Comparison of ENCODE assay signal across 36 mouse cellular contexts in genomic region chr2:104709786-104710337, GRCm38 (mm10). TPM values are rescaled to one million over a fixed set of nuclear protein-coding genes. Genes with fewer than 3 reads are reported as not detected.
DNase-seq lines count a peak whose midpoint lies in the region; ATAC-seq and TF ChIP-seq lines count a peak whose summit lies in the region.
"Had no signal": no experiment of that assay in that cellular context is flagged by ENCODE, and none has a peak within 500 bp of the region (broad histone marks: within the 10 kb centered on the region; RNA-seq: fewer than 3 reads in every experiment).

No protein-coding gene starts in this region.

- no peak for ATAC-seq in heart, embryonic 14.5 days (ENCODE audit: insufficient number of reproducible peaks, insufficient read depth, low FRiP score, low read depth)
- no peak for ATAC-seq in midbrain, embryonic 12.5 days (ENCODE audit: low FRiP score, low read depth)
- no peak for ATAC-seq in midbrain, postnatal 0 days (ENCODE audit: low FRiP score)
- ATAC-seq: forebrain, postnatal 0 days; intestine, embryonic 16.5 days had no signal

- H3K4me2 ChIP-seq in heart, embryonic 14.5 days (ENCODE audit: low read length): no peak overlapping the region
- H3K4me2 ChIP-seq in midbrain, embryonic 12.5 days (replicated peaks): no peak overlapping the region
- no peak overlapping the region for H3K4me2 ChIP-seq in midbrain, postnatal 0 days (ENCODE audit: low read depth, low read length, poor library complexity, severe bottlenecking)
- H3K4me2 ChIP-seq: limb, embryonic 15.5 days had no signal

- peaks cover 16% of the 10 kb centered on the region; the same call in 1 of the 2 replicates for H3K36me3 ChIP-seq in heart, embryonic 14.5 days (ENCODE audit: control insufficient read depth, insufficient read depth, low read length)
- H3K36me3 ChIP-seq in heart, embryonic 10.5 days: no peaks in the 10 kb centered on the region; the same call in 1 of the 2 replicates
- H3K36me3 ChIP-seq in midbrain, embryonic 12.5 days: peaks cover 14% of the 10 kb centered on the region
- peaks cover 7% of the 10 kb centered on the region; the same call in 1 of the 2 replicates for H3K36me3 ChIP-seq in midbrain, postnatal 0 days (ENCODE audit: insufficient read depth, low read length)
- H3K36me3 ChIP-seq in ES-E14 (ENCODE audit: control insufficient read depth, insufficient read depth, low read length, poor library complexity, severe bottlenecking): no peaks in the 10 kb centered on the region
- H3K36me3 ChIP-seq: limb, embryonic 10.5 days; limb, embryonic 15.5 days; liver, embryonic 13.5 days; stomach, embryonic 15.5 days had no signal

- peak overlapping the region; percentile 3; the same call in 1 of the 2 replicates for H3K9ac ChIP-seq in heart, embryonic 14.5 days (ENCODE audit: low read length)
- H3K9ac ChIP-seq in midbrain, embryonic 12.5 days (replicated peaks): no peak overlapping the region
- H3K9ac ChIP-seq in midbrain, postnatal 0 days (replicated peaks; ENCODE audit: low read length, poor library complexity, severe bottlenecking): no peak overlapping the region
- no peak overlapping the region for H3K9ac ChIP-seq in ES-E14 (ENCODE audit: insufficient read depth, low read depth, low read length, poor library complexity, severe bottlenecking)
- H3K9ac ChIP-seq: embryonic facial prominence, embryonic 15.5 days; forebrain, embryonic 12.5 days; forebrain, postnatal 0 days; limb, embryonic 15.5 days; liver, embryonic 13.5 days; stomach, embryonic 15.5 days had no signal

- H3K27me3 ChIP-seq in heart, embryonic 14.5 days (ENCODE audit: control insufficient read depth, insufficient read depth, low read length): no peaks in the 10 kb centered on the region
- peaks cover 8% of the 10 kb centered on the region for H3K27me3 ChIP-seq in heart, embryonic 10.5 days (ENCODE audit: insufficient read depth, poor library complexity, severe bottlenecking)
- peaks cover 7% of the 10 kb centered on the region for H3K27me3 ChIP-seq in midbrain, embryonic 12.5 days
- H3K27me3 ChIP-seq in midbrain, postnatal 0 days (ENCODE audit: insufficient read depth, low read length): no peaks in the 10 kb centered on the region
- H3K27me3 ChIP-seq: embryonic facial prominence, embryonic 15.5 days; stomach, embryonic 15.5 days had no signal

- WGBS in heart, embryonic 14.5 days: 29% methylated on average over 6 of the region's 6 CpGs
- 50% methylated on average over 6 of the region's 6 CpGs for WGBS in heart, embryonic 10.5 days
- WGBS in midbrain, embryonic 12.5 days: 75% methylated on average over 6 of the region's 6 CpGs
- WGBS in midbrain, postnatal 0 days: 60% methylated on average over 6 of the region's 6 CpGs

- DNase-seq in heart, embryonic 10.5 days (ENCODE audit: low spot score): no peak
- DNase-seq in midbrain, postnatal 0 days (ENCODE audit: low spot score): no peak
- DNase-seq in ES-E14 (ENCODE audit: low read depth, low spot score): no peak
- DNase-seq in testis, postnatal 14 days (ENCODE audit: low spot score): peak; percentile 61
- DNase-seq in left cerebral cortex, adult 8-10 months (ENCODE audit: low spot score in 2 of 2): no peak
- DNase-seq: adrenal gland, postnatal 25 days; cerebellum, adult 11-12 months; cerebellum, postnatal 10 days; forebrain, postnatal 0 days; gastrocnemius, postnatal 10 days; heart, postnatal 36 days; kidney, adult 8-10 months; layer of hippocampus, postnatal 36 days; liver, embryonic 13.5 days; lung, adult 18-20 months; lung, postnatal 14 days; right cerebral cortex, postnatal 25 days; thymus, adult 18-20 months; thymus, postnatal 25 days had no signal

- H3K4me1 ChIP-seq in heart, embryonic 14.5 days (ENCODE audit: control insufficient read depth in 2 of 2, insufficient read depth in 2 of 2, low read length in 2 of 2): peaks cover 5 to 17% of the 10 kb centered on the region in 2 experiments
- H3K4me1 ChIP-seq in heart, embryonic 10.5 days: peaks cover 14% of the 10 kb centered on the region; the same call in 1 of the 2 replicates
- H3K4me1 ChIP-seq in midbrain, embryonic 12.5 days: peaks cover 20% of the 10 kb centered on the region
- peaks cover 4% of the 10 kb centered on the region; the same call in 1 of the 2 replicates for H3K4me1 ChIP-seq in midbrain, postnatal 0 days (ENCODE audit: insufficient read depth, low read length)
- peaks cover 0 to 2% of the 10 kb centered on the region in 2 experiments; a peak in 1 of 4 replicates for H3K4me1 ChIP-seq in ES-E14 (ENCODE audit: control insufficient read depth in 2 of 2, insufficient read depth in 2 of 2, low read length in 2 of 2, poor library complexity in 1 of 2)

- in situ Hi-C loops in ES-E14 (cut with MboI; ENCODE audit: low sequenced_read_pairs in 2 of 2, unreplicated experiment in 2 of 2): no loop called here

- TF ChIP-seq CTCF in midbrain, postnatal 0 days (IDR thresholded peaks at IDR 0.05): no peak

- H3K4me3 ChIP-seq in heart, embryonic 14.5 days (ENCODE audit: control insufficient read depth in 1 of 2, insufficient read depth in 1 of 2, low read depth in 1 of 2, low read length in 2 of 2): no peak overlapping the region
- no peak overlapping the region for H3K4me3 ChIP-seq in heart, embryonic 10.5 days
- H3K4me3 ChIP-seq in midbrain, embryonic 12.5 days: no peak overlapping the region
- no peak overlapping the region for H3K4me3 ChIP-seq in midbrain, postnatal 0 days (ENCODE audit: low read depth, low read length)
- H3K4me3 ChIP-seq in ES-E14 (ENCODE audit: insufficient read depth in 1 of 2, low read depth in 1 of 2, low read length in 2 of 2, poor library complexity in 1 of 2, severe bottlenecking in 1 of 2): no peak overlapping the region
- H3K4me3 ChIP-seq: limb, embryonic 10.5 days; limb, embryonic 15.5 days; liver, embryonic 13.5 days; stomach, embryonic 15.5 days had no signal

- H3K27ac ChIP-seq in heart, embryonic 14.5 days (replicated peaks in 1 of 2; ENCODE audit: control insufficient read depth in 1 of 2, insufficient read depth in 1 of 2, low read depth in 2 of 2, low read length in 2 of 2): no peak overlapping the region; a peak in 1 of 4 replicates
- no peak overlapping the region for H3K27ac ChIP-seq in heart, embryonic 10.5 days
- 0 out of 2 replicates have a peak overlapping the region, but pooled peaks have one; percentile 15 for H3K27ac ChIP-seq in midbrain, embryonic 12.5 days (replicated peaks)
- H3K27ac ChIP-seq in midbrain, postnatal 0 days (ENCODE audit: low read depth, low read length): no peak overlapping the region
- H3K27ac ChIP-seq in ES-E14 (ENCODE audit: insufficient read depth, low read depth, low read length, poor library complexity, severe bottlenecking): no peak overlapping the region
- H3K27ac ChIP-seq: embryonic facial prominence, embryonic 15.5 days; forebrain, embryonic 12.5 days; limb, embryonic 10.5 days; limb, embryonic 15.5 days; liver, embryonic 13.5 days; stomach, embryonic 15.5 days had no signal

- no peaks in the 10 kb centered on the region for H3K9me3 ChIP-seq in heart, embryonic 14.5 days (ENCODE audit: control insufficient read depth, low read length)
- H3K9me3 ChIP-seq in heart, embryonic 10.5 days: no peaks in the 10 kb centered on the region
- H3K9me3 ChIP-seq in midbrain, embryonic 12.5 days: no peaks in the 10 kb centered on the region
- no peaks in the 10 kb centered on the region for H3K9me3 ChIP-seq in midbrain, postnatal 0 days (ENCODE audit: low read length)
- H3K9me3 ChIP-seq in ES-E14 (ENCODE audit: control insufficient read depth, insufficient read depth, low read depth, low read length): no peaks in the 10 kb centered on the region
- H3K9me3 ChIP-seq: embryonic facial prominence, embryonic 15.5 days; forebrain, embryonic 12.5 days; limb, embryonic 10.5 days; limb, embryonic 15.5 days; liver, embryonic 13.5 days; stomach, embryonic 15.5 days had no signal

TF ChIP-seq in ES-E14, 5 proteins besides CTCF, POLR2A, EP300 and RAD21:
- peak; percentile 50 for TF ChIP-seq ZNF384 (IDR thresholded peaks at IDR 0.05; ENCODE audit: low read depth, low read length)
- no peak for TF ChIP-seq CHD2 (IDR thresholded peaks at IDR 0.05; ENCODE audit: low read depth, low read length)
- no peak for TF ChIP-seq MAFK (IDR thresholded peaks at IDR 0.05; ENCODE audit: insufficient read depth, low read depth, low read length)
- TF ChIP-seq ZC3H11A (IDR thresholded peaks at IDR 0.05; ENCODE audit: borderline replicate concordance, low read depth, low read length): no peak
- no peak for TF ChIP-seq HCFC1 (IDR thresholded peaks at IDR 0.05; ENCODE audit: borderline replicate concordance, insufficient read depth, low read length)

RNA-seq across cellular contexts. Expression of gene Tcp11l1, which starts 2.1 kb away (rescaled TPM):
- 33.9 and 37.8 TPM in 2 replicates for polyA plus RNA-seq in heart, embryonic 14.5 days (2014; fragmentation: Nextera tagmentation; extraction: Ambion mirVana)
- polyA plus RNA-seq in heart, embryonic 10.5 days (2016; fragmentation: Nextera tagmentation; extraction: Ambion mirVana): 35.0 and 36.4 TPM in 2 replicates
- polyA plus RNA-seq in midbrain, embryonic 12.5 days (2016; fragmentation: Nextera tagmentation; extraction: Ambion mirVana): 68.4 and 73.4 TPM in 2 replicates
- 27.8 and 28.2 TPM in 2 replicates for total RNA-seq in midbrain, postnatal 0 days (2014; rRNA removed)
- polyA plus RNA-seq in midbrain, postnatal 0 days (2015; fragmentation: Nextera tagmentation; extraction: Ambion mirVana): 51.6 and 58.8 TPM in 2 replicates
- 8.3 and 11.9 TPM in 2 replicates for total RNA-seq in ES-E14 (2012; rRNA removed)
- 10 to 100 TPM; 34.4 to 45.6 (median 39.4) TPM for total RNA-seq in left cerebral cortex, adult 8-10 months (2022)

RNA-seq across cellular contexts. Expression of gene Pin1rt1, which starts 6.3 kb away (rescaled TPM):
- polyA plus RNA-seq in heart, embryonic 14.5 days (2014; fragmentation: Nextera tagmentation; extraction: Ambion mirVana): 0.18 TPM in 1 of 2 replicates, not detected in the other
- not detected in 2 replicates for polyA plus RNA-seq in heart, embryonic 10.5 days (2016; fragmentation: Nextera tagmentation; extraction: Ambion mirVana)
- polyA plus RNA-seq in midbrain, embryonic 12.5 days (2016; fragmentation: Nextera tagmentation; extraction: Ambion mirVana): not detected in 2 replicates
- not detected in 2 replicates for total RNA-seq in midbrain, postnatal 0 days (2014; rRNA removed)
- not detected in 2 replicates for polyA plus RNA-seq in midbrain, postnatal 0 days (2015; fragmentation: Nextera tagmentation; extraction: Ambion mirVana)
- total RNA-seq in ES-E14 (2012; rRNA removed): not detected in 2 replicates
- total RNA-seq in left cerebral cortex, adult 8-10 months (2022): not detected
- total RNA-seq: adrenal gland, adult 18-20 months; adrenal gland, postnatal 25 days; common myeloid progenitor, adult 5-6 weeks; forebrain, postnatal 0 days; gastrocnemius, postnatal 10 days; granulocyte monocyte progenitor cell, adult 5-6 weeks; heart, postnatal 36 days; layer of hippocampus, adult 8-10 months; layer of hippocampus, postnatal 36 days; left cerebral cortex, postnatal 10 days; megakaryocyte progenitor cell, adult 5-6 weeks; neutrophil, adult 5-6 weeks had no signal
- polyA plus RNA-seq: embryonic facial prominence, embryonic 15.5 days; forebrain, embryonic 12.5 days; forebrain, postnatal 0 days; heart, embryonic 16.5 days; intestine, embryonic 16.5 days; kidney, postnatal 0 days; limb, embryonic 10.5 days; liver, embryonic 13.5 days; stomach, embryonic 15.5 days had no signal

RNA-seq across cellular contexts. Expression of gene Depdc7, which starts 32.8 kb away (rescaled TPM):
- 3.9 and 4.0 TPM in 2 replicates for polyA plus RNA-seq in heart, embryonic 14.5 days (2014; fragmentation: Nextera tagmentation; extraction: Ambion mirVana)
- 3.8 and 5.5 TPM in 2 replicates for polyA plus RNA-seq in heart, embryonic 10.5 days (2016; fragmentation: Nextera tagmentation; extraction: Ambion mirVana)
- polyA plus RNA-seq in midbrain, embryonic 12.5 days (2016; fragmentation: Nextera tagmentation; extraction: Ambion mirVana): 3.4 and 3.8 TPM in 2 replicates
- 1.9 and 2.3 TPM in 2 replicates for total RNA-seq in midbrain, postnatal 0 days (2014; rRNA removed)
- 0.90 and 1.5 TPM in 2 replicates for polyA plus RNA-seq in midbrain, postnatal 0 days (2015; fragmentation: Nextera tagmentation; extraction: Ambion mirVana)
- 9.5 and 12.1 TPM in 2 replicates for total RNA-seq in ES-E14 (2012; rRNA removed)
- 1 to 10 TPM in 3 of 4 experiments, under 1 TPM in 1; 0.72 to 2.2 (median 1.6) TPM for total RNA-seq in left cerebral cortex, adult 8-10 months (2022)
